23 mouse cellular contexts compared by ENCODE assay signal in genomic region chr13:30787556-30787955, GRCm38 (mm10). TPM values are rescaled to one million over a fixed set of nuclear protein-coding genes. Genes with fewer than 3 reads are reported as not detected.
DNase-seq lines count a peak whose midpoint lies in the region; ATAC-seq and TF ChIP-seq lines count a peak whose summit lies in the region.
"Had no signal": no experiment of that assay in that cellular context is flagged by ENCODE, and none has a peak within 500 bp of the region (broad histone marks: within the 10 kb centered on the region; RNA-seq: fewer than 3 reads in every experiment).

No protein-coding gene starts in this region.

- TF ChIP-seq CTCF in left cerebral cortex, adult 2 months (IDR thresholded peaks at IDR 0.05), result no peak

- no peak for DNase-seq in heart, postnatal 10 days
- peak in 1 of 2 experiments; percentile 8 for DNase-seq in left cerebral cortex, adult 2 months (ENCODE audit: extremely low spot score in 1 of 2, low spot score in 2 of 2)
- no peak for DNase-seq in left cerebral cortex, postnatal 36 days (ENCODE audit: low spot score in 2 of 2)
- DNase-seq in ES-CJ7 (ENCODE audit: low read depth, low spot score) (peak; percentile 56), ZHBTc4 (ENCODE audit: low read depth, low spot score) (peak; percentile 88)
- DNase-seq in gastrocnemius, postnatal 10 days, result no peak
- DNase-seq in left cerebral cortex, postnatal 10 days (ENCODE audit: extremely low spot score in 1 of 2, low spot score in 2 of 2), result no peak
- DNase-seq: cerebellum, adult 18-20 months; heart, postnatal 4 days; kidney, adult 8-10 months; kidney, postnatal 10 days; lung, postnatal 36 days; right cerebral cortex, adult 18-20 months; thymus, adult 2 months had no signal

- no peaks in the 10 kb centered on the region for H3K9me3 ChIP-seq in heart, embryonic 11.5 days (replicated peaks; ENCODE audit: control insufficient read depth, low read length)
- H3K9me3 ChIP-seq: heart, embryonic 13.5 days; liver, embryonic 15.5 days; lung, embryonic 15.5 days; neural tube, embryonic 13.5 days had no signal

- no peak overlapping the region for H3K27ac ChIP-seq in heart, embryonic 11.5 days (ENCODE audit: low read depth, low read length)
- H3K27ac ChIP-seq in left cerebral cortex, adult 2 months, result peak overlapping the region; percentile 63; the same call in 1 of the 2 replicates
- H3K27ac ChIP-seq: heart, embryonic 13.5 days; liver, embryonic 15.5 days; lung, embryonic 15.5 days; neural tube, embryonic 13.5 days; stomach, postnatal 0 days had no signal

- no peaks in the 10 kb centered on the region for H3K27me3 ChIP-seq in heart, embryonic 11.5 days (ENCODE audit: control insufficient read depth, insufficient read depth, low read length)
- H3K27me3 ChIP-seq: heart, embryonic 13.5 days; liver, embryonic 15.5 days; lung, embryonic 15.5 days; neural tube, embryonic 13.5 days had no signal

- ATAC-seq in heart, embryonic 11.5 days (replicated peaks; ENCODE audit: insufficient number of reproducible peaks, low FRiP score, low TSS enrichment), result 0 out of 2 replicates have a peak, but pooled peaks have one; percentile 35
- ATAC-seq: midbrain, embryonic 16.5 days had no signal

- peaks cover 7% of the 10 kb centered on the region for H3K4me1 ChIP-seq in heart, embryonic 11.5 days (ENCODE audit: control insufficient read depth, insufficient read depth, low read length)
- H3K4me1 ChIP-seq: liver, embryonic 15.5 days had no signal

- H3K36me3 ChIP-seq in heart, embryonic 11.5 days (ENCODE audit: control insufficient read depth, insufficient read depth, low read length), result no peaks in the 10 kb centered on the region
- H3K36me3 ChIP-seq: heart, embryonic 13.5 days; liver, embryonic 15.5 days; lung, embryonic 15.5 days; neural tube, embryonic 13.5 days had no signal

- intact Hi-C loops in heart, postnatal 10 days (cut with DNase I), result no loop called here
- intact Hi-C loops in left cerebral cortex, adult 2 months (cut with DNase I), result loop anchor here (2.0 to 5.0 kb wide), 2 partner anchors 80 to 127 kb away; no protein-coding TSS in a partner anchor
- intact Hi-C loops in left cerebral cortex, postnatal 36 days (cut with DNase I), result loop anchor here (5.0 kb wide), 1 partner anchor 185 kb away; no protein-coding TSS in a partner anchor
- intact Hi-C loops in left cerebral cortex, postnatal 10 days (cut with DNase I), result no loop called here

- H3K4me3 ChIP-seq in heart, embryonic 11.5 days (ENCODE audit: low read depth, low read length), result no peak overlapping the region
- no peak overlapping the region for H3K4me3 ChIP-seq in left cerebral cortex, adult 2 months
- H3K4me3 ChIP-seq: heart, embryonic 13.5 days; liver, embryonic 15.5 days; lung, embryonic 15.5 days; myocyte; neural tube, embryonic 13.5 days had no signal

- H3K9ac ChIP-seq in heart, embryonic 11.5 days (ENCODE audit: low read depth, low read length), result no peak overlapping the region
- H3K9ac ChIP-seq: heart, embryonic 13.5 days; liver, embryonic 15.5 days; lung, embryonic 15.5 days; neural tube, embryonic 13.5 days had no signal

- no peak overlapping the region for H3K4me2 ChIP-seq in heart, embryonic 11.5 days
- H3K4me2 ChIP-seq: heart, embryonic 13.5 days; liver, embryonic 15.5 days; lung, embryonic 15.5 days; neural tube, embryonic 13.5 days had no signal

- WGBS in heart, embryonic 11.5 days (ENCODE audit: insufficient replicate concordance), result 75% methylated on average over 2 of the region's 2 CpGs

RNA-seq across cellular contexts. Expression of gene Irf4, which starts 38.5 kb away (rescaled TPM):
- polyA plus RNA-seq in heart, embryonic 11.5 days (2014; fragmentation: Nextera tagmentation; extraction: Ambion mirVana), result 0.03 TPM in 1 of 2 replicates, not detected in the other
- 1 to 10 TPM in 1 of 2 experiments, under 1 TPM in 1; 0.92 to 1.1 TPM for total RNA-seq in heart, postnatal 10 days (2021)
- total RNA-seq in left cerebral cortex, adult 2 months (2021), result under 1 TPM; 0.32 to 0.58 TPM
- under 1 TPM; 0.47 to 0.63 TPM for total RNA-seq in left cerebral cortex, postnatal 36 days (2021)
- total RNA-seq in gastrocnemius, postnatal 10 days (2021), result 1 to 10 TPM; 1.8 to 2.7 TPM
- under 1 TPM in 1 of 2 experiments, not detected in 1; 0.16 TPM for total RNA-seq in left cerebral cortex, postnatal 10 days (2021)
- polyA plus RNA-seq: embryonic facial prominence, embryonic 11.5 days had no signal

Comparison
In these comparisons a context has a peak if more than half of its experiments do, and no peak if none do; other contexts are left out.
1. intact Hi-C loops: an anchor here in left cerebral cortex, adult 2 months (2.0 to 5.0 kb wide) and left cerebral cortex, postnatal 36 days (5.0 kb wide); none called in heart, postnatal 10 days and left cerebral cortex, postnatal 10 days.
2. DNase-seq: peak in ES-CJ7 (single experiment) and ZHBTc4 (single experiment); none in heart, postnatal 10 days (0 of 2), left cerebral cortex, postnatal 36 days (0 of 2), gastrocnemius, postnatal 10 days (single experiment) and left cerebral cortex, postnatal 10 days (0 of 2).